14 mouse cellular contexts compared by ENCODE assay signal in the genomic region with DNA sequence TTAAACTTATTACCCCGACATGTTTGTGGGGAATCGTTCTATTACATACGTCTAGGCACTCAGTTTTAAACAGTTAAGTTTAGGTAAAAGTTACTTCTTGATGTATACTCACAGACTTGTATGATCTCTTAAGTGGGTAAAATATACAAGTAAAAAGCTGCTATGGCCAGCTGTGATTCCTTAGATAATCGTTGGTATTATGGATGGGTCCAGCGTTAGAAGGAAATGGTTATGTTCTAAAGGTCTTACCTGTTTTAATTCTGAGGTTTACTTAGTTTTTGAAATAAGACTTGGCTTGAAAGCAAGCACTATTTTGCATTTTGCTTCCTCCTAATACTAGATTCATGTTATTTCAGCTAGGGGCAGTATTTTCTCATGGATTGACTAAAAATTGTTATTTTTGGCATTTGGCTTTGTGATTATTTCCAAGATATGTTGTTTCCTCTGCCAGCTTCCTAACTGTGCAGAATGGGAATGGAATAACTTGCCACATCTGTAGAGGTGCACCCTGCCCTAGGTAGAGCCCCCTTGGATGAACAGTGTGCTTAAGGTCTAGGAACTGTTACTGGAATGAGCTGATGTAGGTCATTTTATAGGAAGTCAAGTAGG.
DNase-seq lines count a peak whose midpoint lies in the region; ATAC-seq and TF ChIP-seq lines count a peak whose summit lies in the region.
"Had no signal": no experiment of that assay in that cellular context is flagged by ENCODE, and none has a peak within 500 bp of the region (broad histone marks: within the 10 kb centered on the region; RNA-seq: fewer than 3 reads in every experiment).

No protein-coding gene starts in this region.

- DNase-seq in hindbrain, embryonic 10.5 days (ENCODE audit: low spot score) = no peak
- peak; percentile 22 for DNase-seq in 3134 (ENCODE audit: extremely low read depth, insufficient read length, low spot score)
- no peak for DNase-seq in embryonic facial prominence, embryonic 10.5 days (ENCODE audit: low spot score)
- DNase-seq in hindbrain, postnatal 0 days (ENCODE audit: low spot score) = no peak
- DNase-seq in urinary bladder, postnatal 4 days (ENCODE audit: low spot score in 2 of 2) = no peak
- DNase-seq in adrenal gland, postnatal 25 days = no peak
- DNase-seq in testis, postnatal 10 days (ENCODE audit: low spot score) = no peak
- DNase-seq: gastrocnemius, postnatal 10 days; heart, postnatal 4 days; layer of hippocampus, adult 9-11 months; liver; thymus, adult 2 months had no signal

- no peaks in the 10 kb centered on the region for H3K9me3 ChIP-seq in hindbrain, embryonic 10.5 days
- H3K9me3 ChIP-seq in hindbrain, embryonic 16.5 days (ENCODE audit: control insufficient read depth, low read length) = no peaks in the 10 kb centered on the region
- no peaks in the 10 kb centered on the region for H3K9me3 ChIP-seq in embryonic facial prominence, embryonic 10.5 days
- no peaks in the 10 kb centered on the region for H3K9me3 ChIP-seq in hindbrain, postnatal 0 days (ENCODE audit: low read length)

- peak; percentile 31; the same call in 1 of the 2 replicates for TF ChIP-seq CTCF in hindbrain, postnatal 0 days (IDR thresholded peaks at IDR 0.05; ENCODE audit: low read depth)

- no peaks in the 10 kb centered on the region for H3K36me3 ChIP-seq in hindbrain, embryonic 10.5 days
- no peaks in the 10 kb centered on the region for H3K36me3 ChIP-seq in hindbrain, embryonic 16.5 days (ENCODE audit: control insufficient read depth, insufficient read depth, low read length)
- no peaks in the 10 kb centered on the region for H3K36me3 ChIP-seq in embryonic facial prominence, embryonic 10.5 days (replicated peaks)
- H3K36me3 ChIP-seq in hindbrain, postnatal 0 days (ENCODE audit: insufficient read depth, low read length) = no peaks in the 10 kb centered on the region

- 87% methylated on average over 5 of the region's 5 CpGs for WGBS in hindbrain, embryonic 10.5 days
- WGBS in hindbrain, embryonic 16.5 days = 84% methylated on average over 5 of the region's 5 CpGs
- WGBS in embryonic facial prominence, embryonic 10.5 days = 84% methylated on average over 5 of the region's 5 CpGs
- WGBS in hindbrain, postnatal 0 days = 85% methylated on average over 5 of the region's 5 CpGs

- no peak overlapping the region for H3K9ac ChIP-seq in hindbrain, embryonic 16.5 days (ENCODE audit: low read depth, low read length)
- 0 out of 2 replicates have a peak overlapping the region, but pooled peaks have one; percentile 17 for H3K9ac ChIP-seq in hindbrain, postnatal 0 days (replicated peaks; ENCODE audit: low read length)

- no peak overlapping the region for H3K27ac ChIP-seq in hindbrain, embryonic 10.5 days
- H3K27ac ChIP-seq in hindbrain, embryonic 16.5 days (ENCODE audit: low read depth, low read length) = no peak overlapping the region
- no peak overlapping the region for H3K27ac ChIP-seq in embryonic facial prominence, embryonic 10.5 days (replicated peaks)
- H3K27ac ChIP-seq in hindbrain, postnatal 0 days = no peak overlapping the region

- no peak for ATAC-seq in hindbrain, embryonic 16.5 days
- no peak for ATAC-seq in hindbrain, postnatal 0 days
- ATAC-seq: activated CD4-positive, CD25-positive, alpha-beta regulatory T cell, adult 4 months had no signal

- peak overlapping the region; percentile 92; the same call in 1 of the 2 replicates for H3K4me3 ChIP-seq in hindbrain, embryonic 10.5 days
- no peak overlapping the region for H3K4me3 ChIP-seq in hindbrain, embryonic 16.5 days (ENCODE audit: low read length)
- H3K4me3 ChIP-seq in embryonic facial prominence, embryonic 10.5 days = 0 out of 2 replicates have a peak overlapping the region, but pooled peaks have one; percentile 95
- no peak overlapping the region for H3K4me3 ChIP-seq in hindbrain, postnatal 0 days (ENCODE audit: low read length)

- H3K27me3 ChIP-seq in hindbrain, embryonic 10.5 days (ENCODE audit: insufficient read depth, poor library complexity, severe bottlenecking) = no peaks in the 10 kb centered on the region
- H3K27me3 ChIP-seq in hindbrain, embryonic 16.5 days (replicated peaks; ENCODE audit: control insufficient read depth, insufficient read depth, low read length) = no peaks in the 10 kb centered on the region
- H3K27me3 ChIP-seq in embryonic facial prominence, embryonic 10.5 days (replicated peaks; ENCODE audit: low read depth, poor library complexity, severe bottlenecking) = no peaks in the 10 kb centered on the region
- H3K27me3 ChIP-seq in hindbrain, postnatal 0 days (ENCODE audit: insufficient read depth, low read length) = no peaks in the 10 kb centered on the region

- H3K4me1 ChIP-seq in hindbrain, embryonic 10.5 days (replicated peaks) = peaks cover 34% of the 10 kb centered on the region
- peaks cover 20% of the 10 kb centered on the region for H3K4me1 ChIP-seq in hindbrain, embryonic 16.5 days (ENCODE audit: control insufficient read depth, insufficient read depth, low read depth, low read length)
- peaks cover 37% of the 10 kb centered on the region for H3K4me1 ChIP-seq in embryonic facial prominence, embryonic 10.5 days
- H3K4me1 ChIP-seq in hindbrain, postnatal 0 days (ENCODE audit: insufficient read depth, low read length) = peaks cover 15% of the 10 kb centered on the region

- H3K4me2 ChIP-seq in hindbrain, embryonic 16.5 days (ENCODE audit: low read length) = no peak overlapping the region
- H3K4me2 ChIP-seq in hindbrain, postnatal 0 days (ENCODE audit: low read depth, low read length) = no peak overlapping the region

Comparison
In these comparisons a context has a peak if more than half of its experiments do, and no peak if none do; other contexts are left out.
1. H3K4me3 ChIP-seq: peak in hindbrain, embryonic 10.5 days (single experiment) and embryonic facial prominence, embryonic 10.5 days (single experiment); none in hindbrain, embryonic 16.5 days (single experiment) and hindbrain, postnatal 0 days (single experiment).